Mouse (Mus musculus) layer of hippocampus, adult 9-11 months (tissue): ENCODE results near the gene 9230113P08Rik.
"Not testable (repeated sequence)": the region's sequence is repeated elsewhere in the genome, so short reads cannot be mapped to it uniquely, and the experiment has no call there.

ENCODE experiments used
- DNase-seq: peaks from one replicate; pipeline ENCODE4 v3.0.0; 2022

9230113P08Rik gene

DNA sequence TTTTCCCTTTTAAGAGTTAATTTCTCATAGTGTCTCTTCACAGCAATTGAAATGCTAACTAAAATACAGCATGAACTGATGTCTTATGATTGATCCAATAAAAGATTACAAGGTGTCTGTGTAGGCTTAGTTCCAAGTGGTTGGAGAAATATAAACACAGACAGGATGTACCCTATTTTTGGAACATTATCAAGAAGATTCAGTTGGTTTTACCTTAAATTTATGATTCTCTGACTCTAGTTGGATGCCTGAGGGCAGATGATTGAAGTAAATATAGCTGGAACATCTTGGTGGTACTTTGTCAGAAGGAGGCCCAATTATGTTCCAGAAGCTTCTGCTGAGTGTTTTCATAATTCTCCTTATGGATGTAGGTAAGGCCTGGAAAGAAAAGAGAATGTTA lies at the start of gene 9230113P08Rik:
TSS of gene 9230113P08Rik (plus strand) at position 301 of the 400 bp plus-strand sequence.
- not testable (repeated sequence) for DNase-seq

DNA sequence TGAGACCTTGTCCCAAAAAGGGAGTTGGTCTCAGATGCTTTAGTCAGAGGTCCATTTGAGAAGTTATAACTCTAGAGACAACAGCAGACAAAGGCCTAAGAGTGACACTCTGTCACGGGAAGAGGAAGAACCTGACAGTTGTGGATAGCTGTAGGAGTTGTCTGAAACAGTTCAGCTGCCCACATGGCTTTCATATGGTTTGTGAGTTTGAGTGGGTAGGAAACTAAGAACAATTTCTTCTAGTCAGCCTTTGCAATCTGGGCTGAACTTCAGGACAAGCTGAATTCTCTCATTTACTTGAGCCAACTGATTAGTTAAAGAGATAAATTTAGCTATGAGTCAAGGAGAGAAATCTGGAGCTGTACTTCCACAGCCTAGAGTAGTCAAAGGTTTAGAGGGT lies 15.1 kb upstream of the 9230113P08Rik start:
- DNase-seq, result peak; percentile 52

DNA sequence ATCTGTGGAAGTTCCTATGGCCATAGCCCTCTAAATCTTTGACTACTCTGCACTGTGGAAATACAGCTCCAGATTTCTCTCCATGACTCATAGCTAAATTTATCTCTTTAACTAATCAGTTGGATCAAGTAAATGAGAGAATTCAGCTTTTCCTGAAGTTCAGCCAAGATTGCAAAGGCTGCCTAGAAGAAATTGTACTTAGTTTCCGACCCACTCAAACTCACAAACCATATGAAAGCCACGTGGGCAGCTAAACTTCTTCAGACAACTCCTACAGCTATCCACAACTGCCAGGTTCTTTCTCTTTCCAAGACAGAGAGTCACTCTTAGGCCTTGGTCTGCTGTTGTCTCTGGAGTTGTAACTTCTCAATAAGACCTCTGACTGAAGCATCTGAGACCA lies 3.7 kb upstream of the 9230113P08Rik start:
- DNase-seq, result peak; percentile 70

DNA sequence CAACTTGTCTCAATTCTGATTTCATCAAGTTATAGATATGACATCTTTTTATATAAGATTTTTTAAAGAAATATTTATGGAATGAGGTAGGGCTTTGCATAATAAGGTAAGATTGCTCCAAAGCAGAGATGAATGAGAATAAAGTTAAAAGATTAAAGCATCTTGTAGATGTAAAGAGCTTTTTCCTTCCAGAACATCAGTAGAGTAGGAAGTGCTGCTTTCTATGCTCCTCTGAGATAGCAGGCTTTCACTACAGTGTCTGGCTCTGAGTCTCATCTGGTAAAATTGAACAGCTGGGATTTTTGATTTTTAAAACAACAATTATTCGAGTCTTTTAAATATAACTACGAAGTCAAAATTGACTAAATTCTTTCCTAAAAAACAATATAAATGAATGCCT lies 22.6 kb downstream of the 9230113P08Rik start:
- no peak for DNase-seq
